Mouse (Mus musculus): ENCODE data around the gene Trim63. TPM values are rescaled to one million over a fixed set of nuclear protein-coding genes. Genes with fewer than 3 reads are reported as not detected.

Trim63 gene
- polyA plus RNA-seq, 2 experiments: 0.07 TPM; not detected in 1

- H3K4me3 ChIP-seq (ENCODE audit: insufficient read depth in 1 of 2, low read depth in 2 of 2, low read length in 2 of 2): no peak overlapping the region
- TF ChIP-seq CTCF (IDR thresholded peaks at IDR 0.05; ENCODE audit: low read depth) (no peak), EP300 (IDR thresholded peaks at IDR 0.05; ENCODE audit: low read depth) (no peak)
- no peaks in the 10 kb centered on the region for H3K4me1 ChIP-seq (replicated peaks; ENCODE audit: control insufficient read depth in 2 of 2, insufficient read depth in 2 of 2, low read length in 1 of 2)
- no peak overlapping the region for H3K27ac ChIP-seq
- no peaks in the 10 kb centered on the region for H3K9me3 ChIP-seq (ENCODE audit: control insufficient read depth, low read length)
- no peak overlapping the region for H3K9ac ChIP-seq (replicated peaks)
- peaks cover 35% of the 10 kb centered on the region for H3K27me3 ChIP-seq (ENCODE audit: control insufficient read depth, insufficient read depth, low read length)
- no peak for DNase-seq (ENCODE audit: low read depth in 3 of 3, low spot score in 3 of 3)
- WGBS (ENCODE audit: insufficient replicate concordance): 76% methylated on average over 15 of the region's 15 CpGs
- no peak overlapping the region for H3K4me2 ChIP-seq (ENCODE audit: low read depth)
- no peaks in the 10 kb centered on the region for H3K36me3 ChIP-seq (replicated peaks; ENCODE audit: control insufficient read depth, insufficient read depth, low read depth)
- ATAC-seq (ENCODE audit: insufficient read depth): no peak
Observed at GRCm38 (mm10) chr4:134345802-134346201, 30.9 kb downstream of the Trim63 start.

DNA sequence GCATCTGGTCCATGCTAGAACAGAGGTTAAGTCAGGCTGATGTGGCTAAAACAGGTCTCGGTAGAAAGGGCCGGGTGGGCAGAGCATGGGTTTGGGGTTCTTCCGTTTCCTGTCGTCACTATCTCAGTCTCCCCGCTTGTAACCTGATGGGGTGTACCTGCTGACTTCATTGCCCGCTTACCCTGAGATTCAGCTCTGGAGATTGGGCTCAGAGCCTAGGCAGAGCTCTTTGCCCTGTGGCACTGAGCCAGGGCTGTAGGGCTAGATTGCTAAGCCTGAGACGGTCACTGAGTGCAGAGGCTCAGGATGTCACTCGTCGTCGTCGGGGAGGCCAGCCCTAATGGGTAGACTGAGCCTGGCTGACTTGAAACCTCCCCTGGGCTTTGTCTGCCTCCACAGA lies 33.2 kb downstream of the Trim63 start:
- H3K27ac ChIP-seq: no peak overlapping the region
- ATAC-seq (ENCODE audit: insufficient read depth) (no peak), DNase-seq (ENCODE audit: low read depth in 3 of 3, low spot score in 3 of 3) (no peak)
- TF ChIP-seq CTCF (IDR thresholded peaks at IDR 0.05; ENCODE audit: low read depth) (no peak), EP300 (IDR thresholded peaks at IDR 0.05; ENCODE audit: low read depth) (no peak)
- H3K4me3 ChIP-seq (ENCODE audit: insufficient read depth in 1 of 2, low read depth in 2 of 2, low read length in 2 of 2): no peak overlapping the region
- H3K4me1 ChIP-seq (replicated peaks; ENCODE audit: control insufficient read depth in 2 of 2, insufficient read depth in 2 of 2, low read length in 1 of 2): no peaks in the 10 kb centered on the region
- H3K4me2 ChIP-seq (ENCODE audit: low read depth): no peak overlapping the region
- peaks cover 21% of the 10 kb centered on the region for H3K27me3 ChIP-seq (ENCODE audit: control insufficient read depth, insufficient read depth, low read length)
- 60% methylated on average over 11 of the region's 11 CpGs for WGBS (ENCODE audit: insufficient replicate concordance)
- no peak overlapping the region for H3K9ac ChIP-seq (replicated peaks)
- no peaks in the 10 kb centered on the region for H3K9me3 ChIP-seq (ENCODE audit: control insufficient read depth, low read length)
- H3K36me3 ChIP-seq (replicated peaks; ENCODE audit: control insufficient read depth, insufficient read depth, low read depth): no peaks in the 10 kb centered on the region

GRCm38 (mm10) chr4:134348545-134348944 lies 33.6 kb downstream of the Trim63 start:
- Histone ChIP-seq H3K9me3 (ENCODE audit: control insufficient read depth, low read length) (no peaks in the 10 kb centered on the region), H3K4me1 (replicated peaks; ENCODE audit: control insufficient read depth in 2 of 2, insufficient read depth in 2 of 2, low read length in 1 of 2) (no peaks in the 10 kb centered on the region), H3K4me2 (ENCODE audit: low read depth) (no peak overlapping the region), H3K36me3 (replicated peaks; ENCODE audit: control insufficient read depth, insufficient read depth, low read depth) (no peaks in the 10 kb centered on the region), H3K27ac (no peak overlapping the region), H3K4me3 (ENCODE audit: insufficient read depth in 1 of 2, low read depth in 2 of 2, low read length in 2 of 2) (no peak overlapping the region), H3K9ac (replicated peaks) (no peak overlapping the region), H3K27me3 (ENCODE audit: control insufficient read depth, insufficient read depth, low read length) (peaks cover 16% of the 10 kb centered on the region)
- no peak for ATAC-seq (ENCODE audit: insufficient read depth)
- DNase-seq (ENCODE audit: low read depth in 3 of 3, low spot score in 3 of 3): no peak
- WGBS (ENCODE audit: insufficient replicate concordance): 65% methylated on average over 5 of the region's 5 CpGs
- TF ChIP-seq CTCF (IDR thresholded peaks at IDR 0.05; ENCODE audit: low read depth) (no peak), EP300 (IDR thresholded peaks at IDR 0.05; ENCODE audit: low read depth) (no peak)

GRCm38 (mm10) chr4:134349829-134350228 lies 34.9 kb downstream of the Trim63 start:
- Histone ChIP-seq H3K36me3 (replicated peaks; ENCODE audit: control insufficient read depth, insufficient read depth, low read depth) (no peaks in the 10 kb centered on the region), H3K4me1 (replicated peaks; ENCODE audit: control insufficient read depth in 2 of 2, insufficient read depth in 2 of 2, low read length in 1 of 2) (no peaks in the 10 kb centered on the region), H3K9ac (replicated peaks) (no peak overlapping the region), H3K27me3 (ENCODE audit: control insufficient read depth, insufficient read depth, low read length) (peaks cover 7% of the 10 kb centered on the region; the same call in 1 of the 2 replicates), H3K9me3 (ENCODE audit: control insufficient read depth, low read length) (no peaks in the 10 kb centered on the region), H3K4me3 (ENCODE audit: insufficient read depth in 1 of 2, low read depth in 2 of 2, low read length in 2 of 2) (no peak overlapping the region), H3K4me2 (ENCODE audit: low read depth) (no peak overlapping the region), H3K27ac (no peak overlapping the region)
- TF ChIP-seq EP300 (IDR thresholded peaks at IDR 0.05; ENCODE audit: low read depth) (no peak), CTCF (IDR thresholded peaks at IDR 0.05; ENCODE audit: low read depth) (no peak)
- ATAC-seq (ENCODE audit: insufficient read depth): no peak
- 64% methylated on average over 7 of the region's 7 CpGs for whole genome bisulfite sequencing (ENCODE audit: insufficient replicate concordance)
- DNase-seq (ENCODE audit: low read depth in 3 of 3, low spot score in 3 of 3): no peak

- ATAC-seq (ENCODE audit: insufficient read depth) (no peak), DNase-seq (ENCODE audit: low read depth in 3 of 3, low spot score in 3 of 3) (no peak)
- Histone ChIP-seq H3K27ac (no peak overlapping the region), H3K36me3 (replicated peaks; ENCODE audit: control insufficient read depth, insufficient read depth, low read depth) (no peaks in the 10 kb centered on the region), H3K4me3 (ENCODE audit: insufficient read depth in 1 of 2, low read depth in 2 of 2, low read length in 2 of 2) (no peak overlapping the region), H3K9me3 (ENCODE audit: control insufficient read depth, low read length) (no peaks in the 10 kb centered on the region), H3K4me2 (ENCODE audit: low read depth) (no peak overlapping the region), H3K9ac (replicated peaks) (no peak overlapping the region), H3K27me3 (ENCODE audit: control insufficient read depth, insufficient read depth, low read length) (peaks cover 2% of the 10 kb centered on the region; the same call in 1 of the 2 replicates), H3K4me1 (replicated peaks; ENCODE audit: control insufficient read depth in 2 of 2, insufficient read depth in 2 of 2, low read length in 1 of 2) (no peaks in the 10 kb centered on the region)
- 56% methylated on average over 6 of the region's 6 CpGs for WGBS (ENCODE audit: insufficient replicate concordance)
- TF ChIP-seq EP300 (IDR thresholded peaks at IDR 0.05; ENCODE audit: low read depth) (no peak), CTCF (IDR thresholded peaks at IDR 0.05; ENCODE audit: low read depth) (no peak)
Observed at GRCm38 (mm10) chr4:134350641-134351040, 35.7 kb downstream of the Trim63 start.
